Mouse (Mus musculus): ENCODE measurements around the gene Ei24. TPM values are rescaled to one million over a fixed set of nuclear protein-coding genes. Genes with fewer than 3 reads are reported as not detected.

Gene Ei24
- polyA plus RNA-seq, 1 experiment from 2014 or later, result 51.5 TPM

DNA sequence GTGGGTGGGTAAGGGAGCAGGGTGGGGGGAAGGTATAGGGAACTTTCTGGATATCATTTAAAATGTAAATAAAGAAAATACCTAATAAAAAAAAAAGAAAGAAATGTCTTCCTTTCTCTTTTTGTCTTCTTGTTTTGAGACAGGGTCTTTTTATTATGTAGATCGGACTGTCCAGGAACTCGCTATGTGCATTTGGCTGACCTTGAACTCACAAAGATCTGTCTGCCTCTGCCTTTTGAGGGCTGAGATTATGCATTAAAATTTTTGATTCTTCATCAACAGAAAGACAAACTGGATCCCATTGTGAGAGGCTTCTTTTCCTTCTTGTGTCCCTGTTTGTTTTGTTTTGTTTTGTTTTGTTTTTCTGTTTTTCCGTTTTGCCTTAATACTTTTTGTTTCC is 5.8 kb upstream of the Ei24 start:
- Histone ChIP-seq H3K27ac (replicated peaks; ENCODE audit: low read depth, low read length) (no peak overlapping the region), H3K36me3 (ENCODE audit: control insufficient read depth, insufficient read depth, low read length) (no peaks in the 10 kb centered on the region), H3K4me3 (ENCODE audit: low read depth, low read length) (no peak overlapping the region), H3K9me3 (ENCODE audit: control insufficient read depth, low read length) (no peaks in the 10 kb centered on the region), H3K9ac (ENCODE audit: low read depth, low read length) (no peak overlapping the region), H3K4me1 (ENCODE audit: control insufficient read depth, insufficient read depth, low read length) (no peaks in the 10 kb centered on the region), H3K27me3 (replicated peaks; ENCODE audit: control insufficient read depth, insufficient read depth, low read length) (no peaks in the 10 kb centered on the region), H3K4me2 (ENCODE audit: low read depth, low read length) (no peak overlapping the region)
- DNase-seq (ENCODE audit: low spot score) (no peak), ATAC-seq (ENCODE audit: low read depth) (no peak)
- 82% methylated on average over 3 of the region's 3 CpGs for WGBS

DNA sequence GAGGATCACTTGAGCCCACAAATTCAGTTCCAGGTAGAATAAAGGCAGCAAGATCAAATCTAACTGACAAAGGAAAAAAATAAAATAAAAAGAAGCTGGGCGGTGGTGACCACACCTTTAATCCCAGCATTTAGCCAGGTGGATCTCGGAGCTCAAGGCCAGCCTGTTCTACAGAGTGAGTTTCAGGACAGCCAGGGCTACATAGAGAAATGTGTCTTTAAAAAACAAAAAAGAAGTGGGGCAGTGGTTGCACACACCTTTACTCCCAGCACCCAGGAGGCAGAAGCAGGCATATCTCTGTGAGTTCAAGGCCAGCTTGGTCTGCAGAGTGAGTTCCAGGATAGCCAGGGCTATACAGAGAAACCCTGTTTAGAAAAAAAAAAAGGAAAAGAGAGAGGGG is 4.8 kb upstream of the Ei24 start:
- WGBS, result 80% methylated on average over 2 of the region's 2 CpGs

DNA sequence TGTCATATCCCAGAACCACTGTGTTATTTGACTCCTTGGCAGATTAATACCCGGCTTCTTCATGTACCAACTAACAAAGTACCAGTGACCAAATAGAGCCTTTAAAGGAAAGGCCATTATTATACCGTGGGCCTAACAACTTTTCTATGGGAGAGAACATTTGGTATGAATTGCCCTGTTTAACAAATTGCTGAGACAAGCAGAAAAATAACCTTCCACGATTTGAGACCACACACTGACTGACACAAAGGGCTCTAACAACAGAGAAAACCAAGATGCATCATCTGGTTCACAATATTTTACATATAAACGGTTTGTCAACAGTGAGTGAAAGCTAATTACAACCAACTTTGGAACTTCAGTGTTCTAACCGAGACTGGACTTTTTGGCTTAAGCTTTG is 969 bp downstream of the Ei24 start:
- Histone ChIP-seq H3K4me3 (ENCODE audit: low read depth, low read length) (peak overlapping the region; percentile 85), H3K27ac (replicated peaks; ENCODE audit: low read depth, low read length) (peak overlapping the region; percentile 77), H3K4me2 (ENCODE audit: low read depth, low read length) (peak overlapping the region; percentile 84), H3K36me3 (ENCODE audit: control insufficient read depth, insufficient read depth, low read length) (peaks cover 13% of the 10 kb centered on the region), H3K9me3 (ENCODE audit: control insufficient read depth, low read length) (no peaks in the 10 kb centered on the region), H3K4me1 (ENCODE audit: control insufficient read depth, insufficient read depth, low read length) (peaks cover 3% of the 10 kb centered on the region; the same call in 1 of the 2 replicates), H3K9ac (ENCODE audit: low read depth, low read length) (peak overlapping the region; percentile 98), H3K27me3 (replicated peaks; ENCODE audit: control insufficient read depth, insufficient read depth, low read length) (no peaks in the 10 kb centered on the region)
- ATAC-seq (ENCODE audit: low read depth) (no peak), DNase-seq (ENCODE audit: low spot score) (peak; percentile 5)
- 13% methylated on average over 5 of the region's 5 CpGs for WGBS

More for the DNA sequence above, 4.8 kb upstream of the Ei24 start:
- ATAC-seq (ENCODE audit: low read depth) (no peak), DNase-seq (ENCODE audit: low spot score) (no peak)
- H3K4me1 ChIP-seq (ENCODE audit: control insufficient read depth, insufficient read depth, low read length), result no peaks in the 10 kb centered on the region
- H3K27me3 ChIP-seq (replicated peaks; ENCODE audit: control insufficient read depth, insufficient read depth, low read length), result no peaks in the 10 kb centered on the region
- no peaks in the 10 kb centered on the region for H3K9me3 ChIP-seq (ENCODE audit: control insufficient read depth, low read length)
- no peak overlapping the region for H3K4me3 ChIP-seq (ENCODE audit: low read depth, low read length)
- H3K9ac ChIP-seq (ENCODE audit: low read depth, low read length), result no peak overlapping the region
- H3K36me3 ChIP-seq (ENCODE audit: control insufficient read depth, insufficient read depth, low read length), result no peaks in the 10 kb centered on the region
- no peak overlapping the region for H3K27ac ChIP-seq (replicated peaks; ENCODE audit: low read depth, low read length)
- no peak overlapping the region for H3K4me2 ChIP-seq (ENCODE audit: low read depth, low read length)

DNA sequence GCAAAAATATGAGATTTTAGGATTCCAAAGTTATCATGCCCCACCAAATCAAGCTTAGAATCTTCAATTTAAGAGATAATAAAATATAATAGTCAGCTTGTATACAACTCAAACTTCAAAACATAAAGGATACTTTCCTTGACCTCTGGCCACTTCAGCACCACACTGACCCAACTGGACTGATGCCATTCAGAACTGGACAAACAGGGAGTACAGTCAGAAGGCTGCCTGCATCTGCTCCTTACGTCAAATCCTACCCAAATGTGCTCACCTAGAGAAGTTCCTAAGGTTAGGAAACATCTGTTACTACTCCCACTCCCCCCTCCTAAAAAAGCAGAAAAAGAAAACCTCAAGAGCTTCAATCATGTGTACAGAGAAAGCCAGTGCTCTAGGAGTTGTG is 1.6 kb downstream of the Ei24 start:
- ATAC-seq (ENCODE audit: low read depth) (no peak), DNase-seq (ENCODE audit: low spot score) (no peak)
- H3K9me3 ChIP-seq (ENCODE audit: control insufficient read depth, low read length), result no peaks in the 10 kb centered on the region
- no peak overlapping the region for H3K4me3 ChIP-seq (ENCODE audit: low read depth, low read length)
- WGBS, result 44% methylated on average over 1 of the region's 1 CpGs
- H3K4me2 ChIP-seq (ENCODE audit: low read depth, low read length), result peak overlapping the region; percentile 84
- H3K27me3 ChIP-seq (replicated peaks; ENCODE audit: control insufficient read depth, insufficient read depth, low read length), result no peaks in the 10 kb centered on the region
- H3K27ac ChIP-seq (replicated peaks; ENCODE audit: low read depth, low read length), result no peak overlapping the region
- H3K36me3 ChIP-seq (ENCODE audit: control insufficient read depth, insufficient read depth, low read length), result peaks cover 20% of the 10 kb centered on the region
- peaks cover 3% of the 10 kb centered on the region; the same call in 1 of the 2 replicates for H3K4me1 ChIP-seq (ENCODE audit: control insufficient read depth, insufficient read depth, low read length)
- no peak overlapping the region for H3K9ac ChIP-seq (ENCODE audit: low read depth, low read length)

DNA sequence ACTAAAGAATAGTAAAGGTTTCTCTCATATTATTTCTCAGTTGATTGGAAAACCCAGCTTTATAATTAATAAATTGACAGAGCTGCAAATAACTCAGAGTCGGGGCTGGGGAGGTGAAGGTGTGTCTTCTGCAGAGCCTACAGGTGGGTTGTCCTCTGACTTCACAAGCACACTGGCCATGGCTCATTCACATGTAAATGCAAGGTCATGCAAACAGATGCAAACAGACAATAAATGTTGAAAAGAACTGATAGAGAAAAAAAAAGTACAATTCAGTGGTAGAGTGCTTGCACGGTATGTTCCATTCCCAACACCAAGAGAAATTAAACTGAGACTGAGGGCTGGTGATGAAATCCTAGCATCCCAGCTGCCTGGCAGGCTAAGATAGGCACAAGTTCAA is 2.7 kb downstream of the Ei24 start:
- Histone ChIP-seq H3K36me3 (ENCODE audit: control insufficient read depth, insufficient read depth, low read length) (peaks cover 31% of the 10 kb centered on the region), H3K4me3 (ENCODE audit: low read depth, low read length) (no peak overlapping the region), H3K27me3 (replicated peaks; ENCODE audit: control insufficient read depth, insufficient read depth, low read length) (no peaks in the 10 kb centered on the region), H3K4me2 (ENCODE audit: low read depth, low read length) (no peak overlapping the region), H3K4me1 (ENCODE audit: control insufficient read depth, insufficient read depth, low read length) (peaks cover 3% of the 10 kb centered on the region; the same call in 1 of the 2 replicates), H3K9me3 (ENCODE audit: control insufficient read depth, low read length) (no peaks in the 10 kb centered on the region), H3K9ac (ENCODE audit: low read depth, low read length) (no peak overlapping the region), H3K27ac (replicated peaks; ENCODE audit: low read depth, low read length) (no peak overlapping the region)
- ATAC-seq (ENCODE audit: low read depth) (no peak), DNase-seq (ENCODE audit: low spot score) (no peak)
- 88% methylated on average over 2 of the region's 2 CpGs for WGBS

DNA sequence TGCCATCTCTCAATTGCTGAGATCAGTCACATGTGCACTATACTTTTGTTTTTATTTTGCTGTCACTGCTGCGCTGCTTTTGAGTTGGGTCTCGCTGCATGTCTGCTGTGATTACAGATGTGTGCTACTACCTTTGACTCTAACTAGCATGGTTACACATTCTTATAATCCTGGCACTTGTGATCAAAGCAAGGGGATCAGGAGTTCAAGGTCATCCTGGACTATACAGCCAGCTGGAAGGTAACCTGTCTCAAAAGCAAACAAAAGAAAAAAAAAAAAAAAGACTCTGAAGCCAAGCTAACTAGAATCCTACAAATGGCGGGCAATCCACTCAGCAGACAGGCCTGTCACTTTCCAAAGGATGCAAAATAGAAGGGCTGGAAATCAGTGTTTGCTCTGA is 5.0 kb downstream of the Ei24 start:
- ATAC-seq (ENCODE audit: low read depth), result no peak
- H3K9me3 ChIP-seq (ENCODE audit: control insufficient read depth, low read length), result no peaks in the 10 kb centered on the region
- no peak for DNase-seq (ENCODE audit: low spot score)
- H3K4me3 ChIP-seq (ENCODE audit: low read depth, low read length), result no peak overlapping the region
- WGBS, result 87% methylated on average over 3 of the region's 3 CpGs
- H3K9ac ChIP-seq (ENCODE audit: low read depth, low read length), result no peak overlapping the region
- H3K36me3 ChIP-seq (ENCODE audit: control insufficient read depth, insufficient read depth, low read length), result peaks cover 52% of the 10 kb centered on the region
- H3K27me3 ChIP-seq (replicated peaks; ENCODE audit: control insufficient read depth, insufficient read depth, low read length), result no peaks in the 10 kb centered on the region
- no peak overlapping the region for H3K27ac ChIP-seq (replicated peaks; ENCODE audit: low read depth, low read length)
- peaks cover 3% of the 10 kb centered on the region; the same call in 1 of the 2 replicates for H3K4me1 ChIP-seq (ENCODE audit: control insufficient read depth, insufficient read depth, low read length)
- H3K4me2 ChIP-seq (ENCODE audit: low read depth, low read length), result no peak overlapping the region

DNA sequence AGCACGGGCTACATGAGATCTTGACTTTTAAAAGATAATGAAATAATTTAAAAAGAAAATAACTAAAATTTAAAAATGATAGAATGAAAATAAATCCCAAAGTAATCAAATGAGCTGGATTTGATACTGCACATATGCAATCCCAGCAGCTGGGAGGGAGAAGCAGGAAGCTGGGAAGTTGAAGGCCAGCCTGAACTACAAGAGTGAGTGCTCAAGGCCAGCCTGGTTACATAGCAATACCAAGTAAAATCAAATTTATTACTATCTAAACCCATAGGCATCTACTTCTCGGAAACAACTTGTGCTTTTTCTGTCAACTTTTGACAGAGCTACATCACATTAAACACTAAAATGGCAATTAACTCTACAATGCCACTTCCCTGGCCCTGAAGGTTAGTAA is 13.3 kb downstream of the Ei24 start:
- no peak for DNase-seq (ENCODE audit: low spot score)
- H3K4me2 ChIP-seq (ENCODE audit: low read depth, low read length), result no peak overlapping the region
- H3K4me1 ChIP-seq (ENCODE audit: control insufficient read depth, insufficient read depth, low read length), result no peaks in the 10 kb centered on the region
- H3K4me3 ChIP-seq (ENCODE audit: low read depth, low read length), result no peak overlapping the region
- no peak overlapping the region for H3K27ac ChIP-seq (replicated peaks; ENCODE audit: low read depth, low read length)
- H3K9me3 ChIP-seq (ENCODE audit: control insufficient read depth, low read length), result no peaks in the 10 kb centered on the region
- no peaks in the 10 kb centered on the region for H3K27me3 ChIP-seq (replicated peaks; ENCODE audit: control insufficient read depth, insufficient read depth, low read length)
- ATAC-seq (ENCODE audit: low read depth), result no peak
- H3K36me3 ChIP-seq (ENCODE audit: control insufficient read depth, insufficient read depth, low read length), result peaks cover 92% of the 10 kb centered on the region
- H3K9ac ChIP-seq (ENCODE audit: low read depth, low read length), result no peak overlapping the region
- WGBS, result 93% methylated on average over 2 of the region's 2 CpGs

DNA sequence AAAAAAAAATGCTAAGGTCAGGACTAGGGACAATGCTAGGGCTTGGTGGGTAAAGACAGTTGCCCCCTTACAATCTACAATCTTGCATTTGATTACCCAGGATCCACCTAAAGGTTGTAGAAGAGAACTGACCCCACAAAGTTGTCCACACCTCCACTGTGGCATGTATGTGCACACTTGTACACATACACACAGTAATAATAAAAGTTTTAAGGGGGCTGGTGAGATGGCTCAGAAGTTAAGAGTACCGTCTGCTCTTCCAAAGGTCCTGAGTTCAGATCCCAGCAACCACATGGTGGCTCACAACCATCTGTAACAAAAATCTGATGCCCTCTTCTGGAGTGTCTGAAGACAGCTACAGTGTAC is 28.2 kb downstream of the Ei24 start:
- H3K9me3 ChIP-seq (ENCODE audit: control insufficient read depth, low read length), result no peaks in the 10 kb centered on the region
- peaks cover 11% of the 10 kb centered on the region; the same call in 1 of the 2 replicates for H3K4me1 ChIP-seq (ENCODE audit: control insufficient read depth, insufficient read depth, low read length)
- H3K27ac ChIP-seq (replicated peaks; ENCODE audit: low read depth, low read length), result no peak overlapping the region
- peak overlapping the region; percentile 82; the same call in 1 of the 2 replicates for H3K4me3 ChIP-seq (ENCODE audit: low read depth, low read length)
- ATAC-seq (ENCODE audit: low read depth) (no peak), DNase-seq (ENCODE audit: low spot score) (no peak)
- WGBS, result 97% methylated on average over 1 of the region's 1 CpGs
- H3K4me2 ChIP-seq (ENCODE audit: low read depth, low read length), result peak overlapping the region; percentile 83
- no peak overlapping the region for H3K9ac ChIP-seq (ENCODE audit: low read depth, low read length)
- H3K27me3 ChIP-seq (replicated peaks; ENCODE audit: control insufficient read depth, insufficient read depth, low read length), result no peaks in the 10 kb centered on the region
- H3K36me3 ChIP-seq (ENCODE audit: control insufficient read depth, insufficient read depth, low read length), result peaks cover 12% of the 10 kb centered on the region

DNA sequence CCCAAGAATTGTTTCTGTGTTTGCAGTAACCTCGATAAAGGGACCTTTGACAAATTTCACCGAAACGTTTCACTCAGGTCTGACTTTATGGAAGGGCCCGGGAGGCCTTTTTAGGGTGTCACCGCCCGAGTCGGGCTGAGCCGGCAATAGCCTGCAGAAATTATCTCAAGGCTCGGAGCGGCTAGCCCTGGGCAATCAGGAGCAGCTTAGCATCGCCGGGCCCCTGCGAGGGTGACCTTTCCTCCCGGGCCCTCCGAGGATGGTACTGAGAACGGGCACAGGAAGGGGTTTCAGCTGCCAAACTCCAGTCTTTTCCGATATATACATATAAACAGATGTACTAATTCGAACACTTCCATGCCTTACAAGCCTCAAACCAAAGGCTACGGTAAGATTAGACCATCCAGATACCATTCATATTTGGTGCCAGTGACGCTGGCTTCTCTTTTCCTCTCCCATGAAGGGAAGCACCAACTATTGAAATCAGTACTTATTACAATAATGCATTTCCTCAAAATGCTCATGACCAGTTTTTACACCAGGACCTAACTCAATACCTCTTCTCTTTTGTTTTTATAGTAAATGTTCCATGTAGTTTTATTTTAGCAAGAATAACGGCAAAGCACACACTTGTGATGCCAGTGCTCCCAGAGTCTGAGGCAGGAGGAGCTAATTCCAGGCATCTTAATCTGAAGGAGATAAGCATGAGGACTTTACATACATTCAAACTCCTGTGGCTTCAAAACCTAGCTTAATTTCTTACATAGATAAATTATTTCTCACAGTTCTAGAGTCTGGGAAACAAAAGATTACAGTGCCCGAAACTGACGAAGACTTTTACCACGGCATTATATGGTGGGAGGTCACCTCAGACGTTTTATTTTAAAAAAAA is 28.8 kb downstream of the Ei24 start:
- Histone ChIP-seq H3K9ac (ENCODE audit: low read depth, low read length) (peak overlapping the region; percentile 91), H3K27me3 (replicated peaks; ENCODE audit: control insufficient read depth, insufficient read depth, low read length) (no peaks in the 10 kb centered on the region), H3K27ac (replicated peaks; ENCODE audit: low read depth, low read length) (peak overlapping the region; percentile 97), H3K4me2 (ENCODE audit: low read depth, low read length) (peak overlapping the region; percentile 83), H3K9me3 (ENCODE audit: control insufficient read depth, low read length) (no peaks in the 10 kb centered on the region), H3K36me3 (ENCODE audit: control insufficient read depth, insufficient read depth, low read length) (peaks cover 17% of the 10 kb centered on the region), H3K4me3 (ENCODE audit: low read depth, low read length) (peak overlapping the region; percentile 82), H3K4me1 (ENCODE audit: control insufficient read depth, insufficient read depth, low read length) (peaks cover 11% of the 10 kb centered on the region; the same call in 1 of the 2 replicates)
- WGBS, result 15% methylated on average over 25 of the region's 25 CpGs
- no peak for ATAC-seq (ENCODE audit: low read depth)
- no peak for DNase-seq (ENCODE audit: low spot score)

Data from embryonic facial prominence, embryonic 14.5 days (tissue).